Mouse (Mus musculus) macrophage (primary cell): Measurements from ENCODE around the gene Pi4kb. TPM values are rescaled to one million over a fixed set of nuclear protein-coding genes. Genes with fewer than 3 reads are reported as not detected.
A peak's percentile ranks its signal among the peaks of the same experiment; 100 is the strongest.
"Not testable (repeated sequence)": the region's sequence is repeated elsewhere in the genome, so short reads cannot be mapped to it uniquely, and the experiment has no call there.

ENCODE experiments used
- H3K27ac ChIP-seq: fragments of 350-480 bp; formaldehyde crosslinking; 2 replicates; pipeline ENCODE4 v1.9.0; 2021
- H3K36me3 ChIP-seq: fragments of 350-480 bp; formaldehyde crosslinking; 2 replicates; pipeline ENCODE4 v1.9.0; 2021; ENCODE audit errors: inconsistent target
- H3K4me3 ChIP-seq: fragments of 350-480 bp; formaldehyde crosslinking; 2 replicates; pipeline ENCODE4 v1.9.0; 2021; ENCODE audit errors: inconsistent target
- H3K79me2 ChIP-seq: fragments of 350-480 bp; formaldehyde crosslinking; 2 replicates; pipeline ENCODE4 v1.9.0; 2021; ENCODE audit errors: inconsistent target
- WGBS: methylation state at CpG from one replicate; pipeline ENCODE4 v1.1.7; 2026; ENCODE audit warnings: inconsistent platforms; ENCODE audit not compliant: missing documents; 5-methylcytosine and 5-hydroxymethylcytosine counted together
- polyA plus RNA-seq: library from polyadenylated mRNA; stranded (reverse); fragments of 250-400 nt; gene quantifications from 3 replicates; pipeline ENCODE4 v1.2.4, GENCODE M21; 2018; ENCODE audit warnings: inconsistent platforms
- total RNA-seq, 78 experiments: library from RNA; depleted of rRNA; stranded (reverse); fragments of 250-400 nt; gene quantifications; 1 replicate in 9 of 78; 2 replicates in 24 of 78; 3 replicates in 43 of 78; 4 replicates in 2 of 78; pipeline ENCODE4 v1.2.4; 2018; ENCODE audit warnings: inconsistent platforms in 56 of 78

The Pi4kb gene
- 100 to 1,000 TPM in 2 of 26 experiments, 10 to 100 TPM in 24; 38.8 to 108 (median 58.8) TPM for total RNA-seq (2018; cell fraction: chromatin; rRNA removed)
- 10 to 100 TPM; 37.8 to 62.4 (median 51.1) TPM for total RNA-seq (2018; cell fraction: cytosol; rRNA removed)
- total RNA-seq (2018; cell fraction: nucleus; rRNA removed) = 10 to 100 TPM; 33.3 to 79.6 (median 41.8) TPM
- 39.8 to 61.5 TPM (median 51.3 TPM) in 3 replicates for polyA plus RNA-seq

DNA sequence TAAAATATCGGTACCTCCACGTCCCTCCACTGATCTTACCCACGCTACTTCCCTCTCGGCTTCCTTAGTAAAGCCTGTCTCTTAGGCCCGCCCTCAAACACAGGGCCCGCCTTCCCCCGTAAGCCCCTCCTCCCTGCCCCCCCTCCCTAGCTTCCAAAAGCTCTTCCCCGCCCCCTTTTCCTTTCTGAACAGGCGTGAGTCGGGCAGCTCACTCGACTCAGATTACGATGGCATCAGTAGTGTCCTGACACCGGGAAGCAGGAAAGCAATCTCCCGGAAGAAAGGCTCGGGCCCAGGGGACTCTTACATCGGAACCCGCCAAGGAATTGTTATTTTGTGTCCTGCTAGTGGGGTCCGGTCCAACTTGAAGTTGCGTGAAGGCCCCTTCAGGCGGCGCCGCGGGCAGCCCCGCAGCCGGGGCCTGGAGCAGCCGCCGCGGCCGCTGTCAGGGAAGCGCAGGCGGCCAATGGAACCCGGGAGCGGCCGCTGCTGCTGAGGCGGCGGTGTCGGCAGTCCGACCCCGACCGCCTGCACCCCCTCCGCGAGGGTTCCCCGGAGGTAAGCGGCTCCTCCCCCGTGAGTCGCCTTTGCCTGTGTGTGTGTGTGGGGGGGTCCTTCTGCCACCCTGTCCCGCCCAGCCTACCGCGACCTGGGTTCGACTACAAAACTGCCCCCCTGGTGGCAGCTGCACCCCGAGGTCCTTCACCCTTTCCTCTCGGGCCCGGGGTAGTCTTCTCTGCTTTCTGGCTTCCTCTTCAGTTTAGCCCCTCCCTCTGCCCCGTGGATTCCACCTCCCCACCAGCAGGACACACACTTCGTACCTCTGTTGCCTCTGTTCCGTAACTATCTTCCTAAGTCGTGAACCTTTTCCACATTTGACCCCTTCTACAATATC, at the start of gene Pi4kb:
Gene Pi4kb (plus strand): TSS at position 204 of the 895 bp plus-strand sequence.
- Histone ChIP-seq H3K36me3 (no peaks in the 10 kb centered on the region), H3K79me2 (peaks cover 49% of the 10 kb centered on the region), H3K27ac (peak within 1 kb of the TSS; percentile 83), H3K4me3 (peak within 1 kb of the TSS; percentile 76)
- WGBS = under 1% methylated on average over 57 of the region's 57 CpGs

DNA sequence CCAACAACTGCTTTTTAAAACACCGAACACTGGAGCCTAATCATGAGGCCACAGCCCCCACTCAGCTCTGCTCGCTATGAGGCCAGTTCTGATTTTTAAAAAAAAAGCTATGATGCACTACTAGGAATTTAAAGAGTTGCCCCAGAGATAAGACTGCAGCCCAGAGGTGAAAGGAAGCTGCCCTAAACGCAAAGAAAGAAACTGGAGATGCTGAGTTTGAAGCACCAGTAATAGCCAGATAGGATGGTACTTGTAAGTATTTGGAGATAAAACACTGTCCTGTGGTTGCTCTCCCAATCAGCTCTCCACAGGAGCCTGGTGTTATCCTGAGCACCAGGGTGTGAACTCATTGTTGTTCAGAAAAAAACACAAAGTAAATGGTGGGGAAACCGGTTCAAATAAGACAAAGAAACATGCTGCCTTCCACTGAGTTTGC, 48.2 kb upstream of the Pi4kb start:
- not testable (repeated sequence) for H3K4me3 ChIP-seq, H3K79me2 ChIP-seq, H3K36me3 ChIP-seq, H3K27ac ChIP-seq
- WGBS = 76% methylated on average over 4 of the region's 4 CpGs

DNA sequence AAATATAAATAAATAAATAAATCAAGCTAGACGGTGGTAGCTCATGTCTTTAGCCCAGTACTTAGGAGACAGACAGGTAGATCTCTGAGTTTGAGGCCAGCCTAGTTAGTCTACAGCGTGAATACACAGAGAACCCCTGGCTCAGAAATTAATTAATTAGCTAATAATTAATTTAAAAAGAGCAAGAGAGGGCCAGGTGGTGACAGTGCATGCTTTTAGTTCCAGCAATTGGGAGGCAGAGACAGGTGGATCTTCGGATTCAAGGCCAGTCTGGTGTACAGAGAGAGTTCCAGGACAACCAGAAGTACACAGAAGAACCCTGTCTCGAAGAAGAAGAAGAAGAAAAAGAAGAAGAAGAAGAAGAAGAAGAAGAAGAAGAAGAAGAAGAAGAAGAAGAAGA, 45.6 kb upstream of the Pi4kb start:
- not testable (repeated sequence) for H3K36me3 ChIP-seq, H3K27ac ChIP-seq, H3K4me3 ChIP-seq, H3K79me2 ChIP-seq
- 80% methylated on average over 1 of the region's 4 CpGs for WGBS

DNA sequence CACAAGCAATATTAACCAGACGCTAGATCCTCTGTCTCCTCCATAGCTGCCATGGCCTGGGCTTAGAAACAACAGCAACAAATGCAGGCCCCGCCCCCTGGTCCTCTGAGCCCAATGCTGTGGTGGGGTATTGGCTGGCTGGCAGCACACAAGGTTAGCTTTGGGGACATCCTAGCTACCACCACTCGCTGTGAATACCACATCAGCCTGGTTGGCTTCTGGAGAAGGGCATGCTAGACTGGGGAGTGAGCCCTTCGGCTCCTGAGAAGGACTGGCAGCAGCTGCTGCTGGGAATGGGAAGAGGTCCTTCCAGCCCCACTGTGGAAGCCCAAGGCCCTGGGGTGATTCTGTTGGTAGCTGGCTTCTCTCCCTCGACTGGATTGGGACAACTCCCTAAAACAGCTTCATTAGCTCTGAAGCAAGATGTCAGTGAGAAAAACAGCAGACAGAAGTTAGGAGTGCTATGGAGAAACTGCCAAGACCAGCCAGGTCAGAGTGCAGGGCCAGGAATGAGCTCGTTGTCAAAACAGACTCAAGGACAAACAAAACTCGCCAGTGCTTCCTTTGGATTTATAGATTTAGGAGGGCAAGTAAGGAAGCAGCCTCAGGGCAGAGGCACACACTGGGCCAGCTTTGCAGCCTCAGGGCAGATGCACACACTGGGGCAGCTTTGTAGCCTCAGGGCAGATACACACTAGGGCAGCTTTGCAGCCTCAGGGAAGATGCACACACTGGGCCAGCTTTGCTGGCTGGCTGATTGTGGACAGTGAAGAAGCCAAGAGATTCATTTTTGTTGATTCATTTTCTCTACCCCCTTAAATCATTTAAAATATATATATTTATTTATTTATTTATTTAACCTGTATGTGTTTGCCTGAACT, 43.9 kb upstream of the Pi4kb start:
- not testable (repeated sequence) for H3K4me3 ChIP-seq, H3K36me3 ChIP-seq, H3K79me2 ChIP-seq, H3K27ac ChIP-seq
- WGBS = 97% methylated on average over 5 of the region's 7 CpGs

DNA sequence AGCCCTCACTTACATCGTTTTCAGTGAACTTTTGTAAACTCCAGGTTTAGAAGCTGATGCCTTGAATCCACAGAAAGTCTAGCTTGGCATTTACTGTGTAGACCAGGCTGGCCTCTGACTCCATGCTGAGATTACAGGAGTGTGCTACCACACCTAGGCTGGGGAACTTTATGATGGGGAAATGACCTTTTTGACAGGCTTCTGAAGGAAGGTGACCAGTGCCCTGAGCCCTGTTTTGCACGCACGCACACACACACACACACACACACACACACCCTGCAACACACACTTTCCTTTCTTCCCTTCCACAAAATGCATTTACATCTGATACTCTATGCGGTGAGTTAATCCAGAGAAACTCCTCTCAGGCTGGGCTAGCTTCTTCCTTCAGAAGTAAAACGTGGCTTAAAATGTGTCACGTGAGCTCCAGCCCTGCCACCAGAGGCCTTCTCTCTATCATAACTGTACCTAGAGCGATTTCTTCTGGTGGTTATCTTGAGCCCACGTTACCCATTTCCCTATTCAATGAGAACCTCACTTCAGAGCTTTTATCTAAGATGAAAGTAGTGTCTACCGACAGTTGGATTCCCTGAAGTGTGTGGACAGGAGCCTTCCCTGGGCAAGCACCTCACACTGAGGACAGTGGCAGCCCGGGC, 43.0 kb upstream of the Pi4kb start:
- H3K27ac ChIP-seq, H3K36me3 ChIP-seq, H3K79me2 ChIP-seq, H3K4me3 ChIP-seq: not testable (repeated sequence)
- 91% methylated on average over 10 of the region's 10 CpGs for WGBS

DNA sequence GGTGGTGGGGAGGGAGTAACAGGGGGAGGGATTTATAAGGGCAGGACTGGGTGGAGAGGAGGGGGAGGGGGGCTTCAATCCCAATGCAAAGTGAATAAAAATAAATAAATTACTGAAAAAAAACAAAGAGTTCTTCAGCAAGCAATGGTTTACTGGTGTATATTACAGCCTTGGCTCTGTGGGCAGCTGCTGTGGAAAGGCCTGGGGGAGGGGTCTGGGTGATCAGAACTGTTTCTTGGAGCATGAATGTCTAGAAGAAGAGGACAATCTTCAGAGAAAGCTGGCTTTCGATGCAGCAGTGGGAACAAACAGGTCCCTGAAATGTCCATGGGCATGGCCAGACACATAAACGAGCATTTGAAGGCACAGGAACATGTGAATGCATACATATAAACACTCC, 42.3 kb upstream of the Pi4kb start:
- not testable (repeated sequence) for H3K4me3 ChIP-seq, H3K36me3 ChIP-seq, H3K79me2 ChIP-seq
- 81% methylated on average over 2 of the region's 2 CpGs for WGBS
- H3K27ac ChIP-seq = peak overlapping the region; percentile 55; the same call in 1 of the 2 replicates

DNA sequence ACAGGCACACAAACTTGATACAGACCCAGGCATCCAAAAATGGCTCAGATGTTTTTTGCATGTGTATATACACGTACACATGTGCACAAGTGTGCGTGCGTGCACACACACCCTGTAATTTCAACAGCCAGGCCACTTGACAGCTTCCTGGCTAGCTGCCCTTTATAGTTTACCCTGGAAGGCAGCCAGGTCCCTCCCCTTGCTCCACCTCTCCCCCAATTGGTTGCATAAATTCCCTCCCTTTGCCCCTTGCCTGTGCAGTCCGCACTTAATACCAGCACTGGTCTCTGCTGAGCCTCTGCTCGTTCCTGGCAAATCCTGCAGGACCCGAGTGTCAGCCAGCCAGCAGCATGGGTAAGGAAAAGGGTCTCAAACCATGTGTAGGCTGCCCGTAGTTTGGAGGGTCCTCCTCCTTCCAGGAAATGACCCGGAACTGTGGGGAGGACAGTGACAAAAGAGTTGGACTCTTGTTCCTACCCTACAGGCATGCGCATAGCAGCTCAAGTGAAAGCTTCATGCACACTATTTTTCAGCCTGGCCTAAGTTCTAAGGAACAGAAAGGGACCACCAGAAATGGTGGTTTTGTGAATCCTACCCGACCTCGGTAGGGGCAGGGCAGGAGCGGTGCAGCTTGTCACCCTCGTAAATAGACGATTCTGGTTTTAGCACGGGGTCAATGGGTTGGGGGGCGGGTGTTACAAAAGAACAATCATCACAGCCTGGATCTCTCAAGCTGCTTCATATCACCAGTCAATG, 41.5 kb upstream of the Pi4kb start, which contains the start of gene Selenbp1:
Gene Selenbp1 (plus strand): TSS at position 248 of the 756 bp plus-strand sequence.
- Histone ChIP-seq H3K27ac (peak within 1 kb of the TSS; percentile 55), H3K79me2 (no peaks in the 10 kb centered on the region), H3K36me3 (no peaks in the 10 kb centered on the region), H3K4me3 (peak within 1 kb of the TSS; percentile 41)
- under 1% methylated on average over 15 of the region's 16 CpGs for WGBS

DNA sequence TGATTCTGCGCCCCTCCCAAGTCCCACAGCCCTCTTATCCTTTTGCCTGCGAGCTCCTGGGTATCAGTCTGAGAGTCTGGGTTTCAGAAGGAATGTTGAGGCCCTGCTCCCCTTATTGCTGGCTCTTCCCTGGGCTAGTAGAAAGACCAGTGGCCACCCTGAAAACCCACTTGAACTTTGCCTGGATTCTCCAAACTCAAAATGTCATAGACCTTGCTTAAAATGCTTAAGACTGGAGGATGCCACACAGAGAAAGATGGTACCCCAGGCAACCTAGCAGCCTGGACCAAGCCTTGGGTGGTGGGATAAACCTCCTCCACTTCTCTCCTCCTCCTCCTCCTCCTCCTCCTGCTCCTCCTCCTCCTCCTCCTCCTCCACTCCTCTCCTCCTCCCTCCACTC, 40.9 kb upstream of the Pi4kb start:
- not testable (repeated sequence) for H3K27ac ChIP-seq, H3K79me2 ChIP-seq, H3K36me3 ChIP-seq
- H3K4me3 ChIP-seq = peak overlapping the region; percentile 41; the same call in 1 of the 2 replicates
- no CpG with 5 or more reads among the region's 2 CpGs for WGBS

DNA sequence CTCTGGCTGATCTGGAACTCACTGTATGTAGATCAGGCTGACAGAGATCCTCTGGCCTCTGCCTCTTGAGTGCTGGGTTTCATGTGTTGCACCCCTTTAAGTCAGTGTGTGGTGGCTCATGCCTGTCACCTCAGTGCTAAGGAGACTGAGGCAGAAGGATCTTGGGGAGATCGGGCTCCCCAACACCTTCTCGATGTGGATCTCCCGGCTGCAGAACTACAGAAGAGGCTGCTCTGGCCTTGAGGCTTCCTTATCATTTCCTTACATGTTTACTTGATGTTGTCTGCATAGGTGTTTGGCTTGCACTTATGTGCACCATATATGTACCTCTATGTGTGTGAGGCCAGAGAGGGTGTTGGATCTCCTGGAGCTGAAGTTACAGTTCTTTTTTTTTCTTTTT, 40.0 kb upstream of the Pi4kb start:
- H3K36me3 ChIP-seq, H3K27ac ChIP-seq, H3K79me2 ChIP-seq, H3K4me3 ChIP-seq: not testable (repeated sequence)
- 100% methylated on average over 3 of the region's 3 CpGs for WGBS

DNA sequence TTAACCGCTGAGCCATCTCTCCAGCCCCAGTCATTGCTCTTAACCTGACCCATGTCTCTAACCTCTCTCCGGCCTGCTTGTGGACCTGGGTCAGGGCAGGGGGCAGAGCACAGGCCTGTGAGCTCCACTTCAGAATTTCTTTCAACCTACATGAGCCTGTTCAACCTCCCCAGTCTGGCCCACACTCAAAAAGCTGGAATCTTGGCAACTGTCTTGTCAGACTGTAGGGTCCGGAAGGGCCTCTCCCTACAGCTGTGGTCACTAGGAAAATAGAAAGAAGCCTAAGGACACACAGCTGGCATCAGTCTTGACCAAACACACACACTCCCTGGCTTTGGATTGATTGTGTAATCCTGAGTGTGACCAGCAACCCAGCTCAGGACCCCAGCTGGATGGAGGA, 39.2 kb upstream of the Pi4kb start:
- WGBS = 77% methylated on average over 3 of the region's 3 CpGs
- H3K36me3 ChIP-seq, H3K4me3 ChIP-seq, H3K79me2 ChIP-seq, H3K27ac ChIP-seq: not testable (repeated sequence)

DNA sequence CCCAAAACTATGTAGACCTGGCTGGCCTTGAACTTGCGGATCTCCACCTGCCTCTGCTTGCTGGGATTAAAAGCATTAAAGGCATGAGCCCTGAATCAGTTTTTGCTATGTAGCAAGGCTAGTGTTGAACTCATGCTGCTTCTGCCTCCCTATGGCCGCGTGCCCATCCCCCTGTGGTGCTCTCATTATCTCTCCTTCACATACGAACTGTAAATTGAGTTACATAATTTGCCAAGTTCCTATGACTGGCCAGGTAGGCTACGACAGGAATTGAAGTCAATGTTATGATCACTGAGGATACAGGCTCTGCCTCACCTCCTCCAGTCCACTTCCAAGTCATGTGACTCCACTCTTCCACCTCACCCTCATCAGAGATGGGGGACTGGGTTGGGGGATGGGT, 38.4 kb upstream of the Pi4kb start:
- H3K79me2 ChIP-seq, H3K4me3 ChIP-seq, H3K27ac ChIP-seq, H3K36me3 ChIP-seq: not testable (repeated sequence)
- WGBS = 88% methylated on average over 4 of the region's 5 CpGs

DNA sequence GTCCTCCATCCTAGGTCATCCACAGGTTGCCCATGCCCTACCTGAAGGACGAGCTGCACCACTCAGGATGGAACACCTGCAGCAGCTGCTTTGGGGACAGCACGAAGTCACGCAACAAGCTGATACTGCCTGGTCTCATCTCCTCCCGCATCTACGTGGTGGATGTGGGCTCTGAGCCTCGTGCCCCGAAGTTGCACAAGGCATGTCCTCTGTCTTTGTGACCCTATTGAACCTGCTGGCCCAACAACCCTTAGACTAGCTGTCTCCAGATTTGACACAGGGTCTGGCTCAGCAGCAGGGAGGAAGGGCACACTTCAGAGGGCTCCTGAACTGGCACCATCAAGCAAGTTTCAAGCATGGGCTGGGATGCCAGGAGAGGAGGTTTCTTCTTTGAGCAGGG, 37.3 kb upstream of the Pi4kb start:
- 100% methylated on average over 6 of the region's 7 CpGs for WGBS
- not testable (repeated sequence) for H3K36me3 ChIP-seq, H3K4me3 ChIP-seq, H3K27ac ChIP-seq, H3K79me2 ChIP-seq

DNA sequence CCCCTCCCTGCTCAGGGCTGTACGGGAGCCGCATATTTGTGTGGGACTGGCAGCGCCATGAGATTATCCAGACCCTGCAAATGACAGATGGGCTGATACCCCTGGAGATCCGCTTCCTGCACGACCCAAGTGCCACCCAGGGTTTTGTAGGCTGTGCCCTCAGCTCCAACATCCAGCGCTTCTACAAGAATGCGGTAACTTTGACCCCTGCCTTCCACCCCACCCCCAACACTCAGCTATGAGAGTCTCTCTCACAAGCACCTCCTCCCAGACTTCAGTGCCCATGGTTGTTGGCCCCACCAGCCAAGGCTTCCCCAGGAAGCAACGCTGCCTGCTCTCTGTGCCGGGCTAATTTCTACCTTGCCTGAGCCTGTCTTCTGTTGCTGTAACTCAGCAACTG, 34.5 kb upstream of the Pi4kb start:
- not testable (repeated sequence) for H3K4me3 ChIP-seq, H3K36me3 ChIP-seq
- WGBS = 86% methylated on average over 6 of the region's 9 CpGs

More for the DNA sequence above, 34.5 kb upstream of the Pi4kb start:
- H3K79me2 ChIP-seq, H3K27ac ChIP-seq: not testable (repeated sequence)
